Mouse (Mus musculus) cerebellum, adult 18-20 months (tissue): ENCODE measurements around the gene Dtx2.

Experiments used
- DNase-seq, 2 experiments: peaks; one replicate each; pipeline ENCODE4 v3.0.0; 2021

Dtx2 gene

DNA sequence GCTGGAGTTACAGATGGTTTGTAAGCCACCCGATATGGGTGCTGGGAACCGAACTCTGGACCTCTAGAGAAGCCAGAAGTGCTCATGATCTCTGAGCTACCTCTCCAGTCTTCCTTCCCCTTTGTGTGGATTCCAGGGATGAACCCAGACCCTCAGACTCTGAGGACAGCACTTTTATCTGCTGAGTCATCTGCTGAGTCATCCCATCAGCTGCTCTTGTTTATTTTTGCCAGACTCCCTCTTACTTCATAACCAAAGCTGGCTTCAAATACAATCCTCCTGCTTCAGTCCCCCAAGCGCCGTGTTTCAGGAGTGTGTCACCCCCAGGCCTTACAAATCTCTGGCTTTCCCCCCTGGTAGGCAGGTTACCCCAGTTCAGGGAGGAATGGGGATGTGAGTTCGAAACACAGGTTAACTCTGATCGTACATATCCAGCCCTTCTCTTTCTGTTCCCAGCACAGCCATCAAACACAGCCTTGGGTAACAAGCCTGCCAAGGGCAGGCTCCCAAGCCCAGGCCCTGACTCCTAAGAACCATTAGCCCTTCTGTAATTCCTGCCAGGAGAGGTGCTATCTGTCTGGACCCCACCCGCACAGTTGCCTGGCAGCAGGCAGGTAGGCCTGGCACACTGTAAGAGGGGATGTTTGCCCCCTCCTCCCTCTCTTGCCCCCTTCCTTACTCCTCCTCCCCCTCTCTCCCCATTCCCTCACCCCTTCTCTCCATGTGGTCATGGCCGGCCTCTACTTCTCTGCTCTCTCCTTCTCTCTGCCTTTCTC lies 18.5 kb upstream of the Dtx2 start:
- no peak for DNase-seq

- no peak for DNase-seq
These were observed 15.2 kb upstream of the Dtx2 start for GRCm38 (mm10) chr5:135979381-135979780.

- no peak for DNase-seq
These were observed 14.7 kb upstream of the Dtx2 start, which contains the start of gene Zp3 for GRCm38 (mm10) chr5:135979904-135980303. Zp3 (plus strand) TSS chr5:135980099.

GRCm38 (mm10) chr5:135982398-135982797 lies 12.2 kb upstream of the Dtx2 start:
- peak; percentile 71 to 80 for DNase-seq

- no peak for DNase-seq
These were observed 10.0 kb upstream of the Dtx2 start for GRCm38 (mm10) chr5:135984546-135985044.

GRCm38 (mm10) chr5:135987248-135987647 lies 7.4 kb upstream of the Dtx2 start:
- DNase-seq = no peak

GRCm38 (mm10) chr5:135990601-135991000 lies 4.0 kb upstream of the Dtx2 start:
- DNase-seq = no peak

DNA sequence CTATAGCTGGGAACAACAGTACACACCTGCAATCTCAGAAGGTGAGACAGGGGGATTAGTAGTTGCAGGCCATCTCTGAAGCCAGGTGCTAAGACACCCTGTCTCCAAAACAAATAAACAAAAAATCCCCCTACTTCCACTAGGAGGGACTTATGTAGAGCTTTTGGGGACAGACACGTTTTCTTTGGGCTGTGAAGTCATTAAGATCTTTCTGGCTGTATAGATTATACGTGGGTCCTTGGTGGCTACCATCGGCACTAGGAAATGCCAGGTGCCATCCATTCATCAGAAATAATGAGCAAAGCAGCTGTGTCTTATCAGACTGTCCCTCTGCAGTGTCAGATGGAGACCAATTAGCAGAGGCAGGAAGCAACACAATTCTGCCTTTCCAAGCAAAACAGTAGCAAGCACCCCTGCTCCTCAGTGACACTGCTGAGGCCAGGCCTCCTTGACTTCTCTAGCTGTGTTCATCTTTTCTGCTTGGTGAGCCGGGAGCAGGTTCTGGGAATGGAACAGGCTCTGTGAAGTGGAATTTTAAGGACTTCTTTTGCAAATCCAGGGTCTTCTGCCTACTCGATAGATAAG lies 1.1 kb upstream of the Dtx2 start:
- no peak for DNase-seq

GRCm38 (mm10) chr5:135994335-135994724 lies 270 bp upstream of the Dtx2 start:
- peak in 1 of 2 experiments; percentile 14 for DNase-seq

GRCm38 (mm10) chr5:135996162-135996561 lies 1.6 kb downstream of the Dtx2 start:
- no peak for DNase-seq

- no peak for DNase-seq
These were observed 6.6 kb downstream of the Dtx2 start for GRCm38 (mm10) chr5:136001222-136001621.

- DNase-seq = no peak
These were observed 7.7 kb downstream of the Dtx2 start for GRCm38 (mm10) chr5:136002325-136002724.

DNA sequence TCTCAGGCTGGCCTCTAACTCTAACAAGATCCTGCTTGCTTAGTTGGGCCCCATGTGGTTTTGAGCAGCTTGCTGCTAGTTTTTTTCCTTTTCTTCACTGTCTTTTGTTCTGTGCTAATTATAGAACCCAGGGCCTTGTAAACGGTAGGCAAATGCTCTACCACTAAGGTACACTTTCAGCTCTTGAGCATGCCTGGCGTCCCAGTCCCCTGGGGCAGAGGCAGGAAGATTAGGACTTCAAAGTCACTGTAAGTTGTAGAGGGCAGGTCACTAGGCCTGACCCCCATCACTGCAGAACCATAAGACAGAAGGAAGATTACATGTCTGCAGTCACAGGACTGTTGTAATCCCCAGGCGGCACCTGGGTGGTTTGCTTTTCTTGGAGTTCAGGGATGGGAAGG lies 8.2 kb downstream of the Dtx2 start:
- DNase-seq = no peak

- DNase-seq = no peak
These were observed 9.9 kb downstream of the Dtx2 start for GRCm38 (mm10) chr5:136004537-136004936.

GRCm38 (mm10) chr5:136007745-136008144 lies 13.1 kb downstream of the Dtx2 start:
- no peak for DNase-seq

DNA sequence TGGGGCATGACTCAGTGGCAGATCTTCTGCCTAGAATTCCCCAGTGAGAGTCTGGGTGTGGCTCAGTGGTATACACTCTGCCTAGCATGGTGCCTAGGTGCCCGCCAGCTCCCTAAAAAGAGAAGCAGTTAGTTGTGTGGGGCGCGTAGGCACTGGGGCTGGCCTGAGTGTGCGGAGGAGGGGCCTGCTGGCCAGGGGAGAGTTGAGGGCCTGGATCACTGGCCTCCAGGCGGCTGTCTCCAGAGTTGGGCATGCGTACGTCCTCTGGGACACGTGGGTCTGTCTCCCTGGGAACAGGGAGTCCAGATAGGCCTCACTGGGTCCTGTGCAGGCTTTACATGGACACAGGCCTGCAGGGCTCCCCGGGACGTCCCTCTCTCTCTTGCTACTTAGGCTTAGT lies 20.3 kb downstream of the Dtx2 start:
- no peak for DNase-seq

- no peak for DNase-seq
These were observed 21.0 kb downstream of the Dtx2 start for GRCm38 (mm10) chr5:136015586-136015985.

DNA sequence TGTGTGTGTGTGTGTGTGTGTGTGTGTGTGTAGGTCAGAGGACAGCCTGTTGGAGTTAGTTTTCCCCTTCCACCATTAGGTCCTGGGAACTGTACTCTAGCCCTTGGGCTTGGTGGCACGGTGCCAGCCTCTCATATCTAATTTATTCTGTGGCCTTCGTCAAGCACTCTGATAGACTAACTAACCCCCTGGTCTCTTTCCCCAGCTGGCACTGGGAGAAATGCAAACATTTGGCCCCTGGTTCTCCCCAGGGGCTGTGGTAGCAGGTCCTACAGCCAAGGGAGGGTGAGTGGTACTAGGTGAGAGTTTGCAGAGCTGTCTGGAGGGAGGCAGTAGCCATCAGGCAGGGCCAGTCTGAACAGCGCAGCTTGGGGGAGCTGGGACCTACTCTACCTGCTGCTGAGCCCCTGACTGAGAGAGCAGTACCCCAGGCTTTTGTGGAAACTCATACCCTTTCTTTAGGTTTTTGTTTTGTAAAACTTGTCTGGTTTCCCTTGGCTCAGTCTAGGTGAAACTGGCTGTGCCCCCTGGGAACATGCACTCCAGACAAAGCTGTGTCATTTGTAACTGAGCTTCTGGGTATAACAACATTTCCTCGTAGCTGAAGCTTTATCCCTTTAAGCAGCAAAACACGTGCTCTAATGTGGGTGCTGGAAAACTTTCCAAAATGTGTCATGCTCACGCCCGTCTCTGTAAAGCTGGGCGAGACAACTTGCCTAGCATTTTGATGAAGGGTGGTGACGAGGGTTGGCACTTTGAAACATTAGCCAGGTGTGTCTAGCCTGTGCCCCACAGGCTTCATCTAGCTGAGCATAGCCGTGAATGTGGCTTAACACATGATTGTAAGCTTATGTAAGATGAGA lies 21.6 kb downstream of the Dtx2 start:
- peak in 1 of 2 experiments; percentile 20 for DNase-seq

DNA sequence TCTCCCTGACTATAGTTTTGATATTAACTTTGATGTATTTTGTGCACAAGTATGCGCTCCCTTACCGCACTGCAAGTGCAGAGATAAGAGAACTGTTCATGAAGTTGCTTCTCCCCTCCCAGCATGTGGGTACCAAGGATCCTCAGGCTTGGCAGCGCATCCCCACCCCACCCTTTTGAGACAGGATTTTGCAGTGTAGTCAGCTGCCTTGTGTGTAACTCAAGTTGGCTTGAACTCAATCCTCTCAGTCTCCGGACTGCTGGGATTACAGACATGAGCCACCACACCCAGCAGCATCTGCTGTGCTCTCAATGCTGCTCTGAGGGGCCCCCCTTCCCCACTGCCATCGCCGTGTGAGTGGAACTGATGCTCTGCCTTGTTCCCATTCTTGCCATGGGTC lies 22.7 kb downstream of the Dtx2 start:
- no peak for DNase-seq

- DNase-seq = no peak
These were observed 24.1 kb downstream of the Dtx2 start for GRCm38 (mm10) chr5:136018726-136019125.

- no peak for DNase-seq
These were observed 25.3 kb downstream of the Dtx2 start for GRCm38 (mm10) chr5:136019907-136020306.

DNA sequence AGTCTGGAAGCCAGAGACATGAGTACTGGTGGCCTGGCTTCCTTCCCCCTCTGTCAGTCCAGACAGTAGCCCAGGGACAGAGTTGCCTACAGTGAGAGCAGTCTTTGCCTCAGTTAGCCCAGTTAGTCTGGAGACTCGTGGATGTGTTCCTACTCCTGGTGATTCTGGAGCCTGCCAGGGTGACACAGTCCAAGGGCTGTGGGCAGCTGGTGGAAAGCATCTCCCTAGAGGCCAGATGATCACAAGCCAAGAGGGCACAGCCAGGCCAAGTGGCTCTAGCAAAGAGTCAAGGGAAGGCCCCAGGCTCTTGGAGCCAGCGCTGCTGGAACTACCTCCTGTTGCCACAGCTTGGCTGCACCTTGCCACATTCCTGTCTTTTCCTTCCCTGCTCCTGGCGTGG lies 31.1 kb downstream of the Dtx2 start:
- DNase-seq = peak; percentile 40 to 47

GRCm38 (mm10) chr5:136026859-136027258 lies 32.3 kb downstream of the Dtx2 start:
- DNase-seq = no peak
